Mouse (Mus musculus): ENCODE measurements around the gene Duoxa1. TPM values are rescaled to one million over a fixed set of nuclear protein-coding genes. Genes with fewer than 3 reads are reported as not detected.
"Not testable (repeated sequence)": the region's sequence is repeated elsewhere in the genome, so short reads cannot be mapped to it uniquely, and the experiment has no call there.

Duoxa1 gene
- total RNA-seq, 2 experiments from 2014 or later = not detected

DNA sequence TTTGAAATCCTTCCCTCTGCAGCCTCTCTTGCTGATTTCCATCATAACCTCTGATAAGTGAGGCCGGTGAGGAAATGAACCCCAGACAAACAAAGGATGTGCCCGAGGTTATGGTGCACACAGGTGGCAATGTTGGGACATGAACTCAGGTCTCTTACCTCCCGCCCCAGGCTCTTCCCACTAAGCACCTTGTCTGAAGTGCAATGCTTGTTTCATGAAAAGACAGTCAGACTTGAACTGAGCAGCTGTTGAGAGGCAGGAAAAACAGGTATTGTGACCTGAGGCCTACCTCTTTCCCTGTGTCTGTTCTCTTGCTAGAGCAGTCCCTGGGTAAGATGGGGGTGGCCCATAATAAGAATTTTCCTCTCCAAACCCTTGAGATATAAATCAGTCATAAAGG, 18.7 kb upstream of the Duoxa1 start:
- no peak for DNase-seq (ENCODE audit: low spot score in 2 of 2)

DNA sequence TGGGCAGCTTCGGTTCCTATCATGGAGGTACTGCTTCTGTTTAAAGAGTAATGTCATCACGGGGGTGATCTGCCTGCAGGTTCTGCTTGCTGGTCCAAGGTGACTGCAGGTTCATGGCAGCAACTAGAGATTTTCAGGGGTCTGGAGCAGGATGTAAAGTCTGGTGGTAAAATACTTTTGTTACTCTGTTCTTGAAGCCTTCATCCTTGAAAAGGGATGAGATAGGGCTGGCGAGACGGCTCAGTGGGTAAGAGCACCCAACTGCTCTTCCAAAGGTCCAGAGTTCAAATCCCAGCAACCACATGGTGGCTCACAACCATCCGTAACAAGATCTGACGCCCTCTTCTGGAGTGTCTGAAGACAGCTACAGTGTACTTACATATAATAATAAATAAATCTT, 16.8 kb upstream of the Duoxa1 start:
- not testable (repeated sequence) for DNase-seq (ENCODE audit: low spot score in 2 of 2)

DNA sequence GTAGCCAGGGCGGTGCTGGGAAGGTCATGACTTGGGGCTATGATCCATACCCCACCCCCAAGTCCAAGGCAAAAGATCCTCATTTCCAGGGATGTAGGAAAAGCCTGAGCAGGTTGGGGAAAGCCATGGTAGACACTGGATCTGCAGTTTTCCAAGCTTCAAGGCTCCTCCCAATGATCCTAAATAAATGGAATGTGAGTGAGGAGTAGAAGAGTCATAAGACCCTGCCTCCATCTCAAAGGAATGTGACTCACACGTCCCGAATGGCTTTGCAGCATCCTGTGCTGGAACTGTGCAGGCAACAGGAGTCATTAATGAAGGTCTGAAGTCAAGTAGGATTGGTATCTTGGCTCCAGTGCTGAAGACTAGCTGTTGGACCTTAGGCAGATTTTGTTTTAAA, 14.5 kb upstream of the Duoxa1 start:
- no peak for DNase-seq (ENCODE audit: low spot score in 2 of 2)

DNA sequence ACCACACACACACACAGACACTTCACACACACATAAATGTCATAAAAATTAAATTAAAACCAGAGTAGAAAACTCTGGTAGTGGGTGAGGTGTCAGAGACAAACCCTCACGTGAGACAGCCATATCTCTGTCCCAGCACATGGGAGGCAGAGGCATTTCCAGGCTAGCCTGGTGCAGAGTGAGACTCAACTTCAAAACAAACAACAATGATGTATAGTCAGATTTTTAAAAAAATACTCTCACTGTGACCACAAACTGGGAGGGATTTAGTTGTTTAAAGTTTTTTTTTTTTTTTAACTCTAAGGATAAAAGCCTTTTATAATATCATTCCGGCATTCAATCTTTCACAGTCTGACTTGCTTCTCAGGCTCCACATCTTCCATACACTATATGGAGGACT, 11.8 kb upstream of the Duoxa1 start:
- DNase-seq (ENCODE audit: low spot score in 2 of 2) = no peak

DNA sequence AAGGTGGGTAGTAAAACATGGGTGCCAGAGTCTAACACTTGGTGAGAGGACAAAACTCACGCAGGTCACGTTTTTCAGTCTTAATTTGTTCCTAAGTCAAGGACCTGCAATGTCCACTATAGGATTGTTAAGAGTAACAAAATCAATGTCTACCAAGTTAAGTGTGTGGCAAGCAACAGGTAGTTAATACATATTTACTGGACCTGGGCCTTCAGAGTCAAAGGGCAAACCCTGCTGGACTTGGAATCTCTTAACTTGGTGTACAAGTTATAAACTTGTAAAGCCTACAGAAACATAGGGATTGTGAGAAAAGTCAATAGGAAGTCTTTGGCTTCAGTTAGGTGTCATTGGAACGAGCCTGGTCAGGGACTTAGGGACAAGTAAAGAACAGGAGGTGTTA, 11.1 kb upstream of the Duoxa1 start:
- DNase-seq (ENCODE audit: low spot score in 2 of 2) = no peak

DNA sequence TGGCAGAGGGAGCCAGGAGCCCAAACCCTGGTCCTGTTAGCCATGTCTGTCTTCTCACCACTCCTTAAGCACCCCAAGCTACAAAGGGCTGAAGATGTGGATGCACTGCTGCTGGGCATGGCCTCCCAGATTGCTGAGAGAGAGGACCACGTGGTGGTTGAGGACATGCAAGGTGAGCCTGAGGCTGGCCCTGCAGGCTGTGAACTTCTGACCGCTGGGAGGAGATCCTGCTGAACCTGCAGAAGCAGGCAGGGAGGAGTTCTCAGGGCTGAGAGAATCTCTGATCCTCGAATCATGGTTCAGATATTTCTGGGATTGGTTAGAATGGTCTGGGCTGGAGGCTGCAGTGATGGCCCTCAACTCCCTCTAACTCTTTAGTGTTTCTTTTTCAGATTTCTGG, 10.4 kb upstream of the Duoxa1 start:
- no peak for DNase-seq (ENCODE audit: low spot score in 2 of 2)

DNA sequence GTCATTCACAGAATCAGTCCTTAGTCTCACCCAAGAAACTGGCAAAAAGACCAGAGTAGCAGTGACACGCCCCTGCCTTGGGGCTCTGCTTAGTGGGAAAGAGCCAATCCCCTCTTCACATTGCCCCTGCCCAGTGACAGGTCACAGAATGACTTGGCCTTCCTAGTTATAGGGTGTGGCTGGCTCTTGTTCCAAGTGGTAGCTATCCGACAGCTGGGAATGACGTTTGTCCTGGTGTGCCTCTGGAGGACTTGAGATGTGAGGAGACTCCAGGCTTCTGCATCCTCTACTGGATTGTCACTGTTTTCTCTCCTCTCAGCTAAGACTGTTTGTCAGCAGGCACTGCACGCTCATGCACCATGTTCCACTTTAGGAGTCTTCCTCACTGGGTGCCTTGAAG, 3.9 kb upstream of the Duoxa1 start:
- DNase-seq (ENCODE audit: low spot score in 2 of 2) = no peak

DNA sequence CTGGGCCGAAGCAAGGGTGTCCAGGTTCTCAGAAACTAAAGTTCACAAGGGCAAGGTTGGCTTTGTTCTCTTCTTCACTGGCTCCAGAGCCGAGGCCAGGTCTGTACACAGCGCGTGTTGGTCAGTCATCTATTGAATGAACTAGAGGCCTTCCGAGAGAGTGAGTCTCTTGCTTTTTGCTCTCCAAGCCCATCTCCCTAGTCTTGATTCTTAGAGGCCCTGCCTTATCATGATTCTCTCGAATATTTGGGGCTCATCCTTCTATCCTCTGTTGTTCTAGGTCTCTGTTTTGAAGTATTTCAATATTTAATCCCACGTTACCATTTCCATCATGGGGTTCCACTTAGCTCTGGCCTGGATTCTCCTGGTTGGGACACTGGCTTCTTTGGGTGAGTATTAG, 1.8 kb upstream of the Duoxa1 start, which contains the start of gene Duox1:
Gene Duox1 (plus strand): TSS at position 301 of the 400 bp plus-strand sequence.
- DNase-seq (ENCODE audit: low spot score in 2 of 2) = no peak

DNA sequence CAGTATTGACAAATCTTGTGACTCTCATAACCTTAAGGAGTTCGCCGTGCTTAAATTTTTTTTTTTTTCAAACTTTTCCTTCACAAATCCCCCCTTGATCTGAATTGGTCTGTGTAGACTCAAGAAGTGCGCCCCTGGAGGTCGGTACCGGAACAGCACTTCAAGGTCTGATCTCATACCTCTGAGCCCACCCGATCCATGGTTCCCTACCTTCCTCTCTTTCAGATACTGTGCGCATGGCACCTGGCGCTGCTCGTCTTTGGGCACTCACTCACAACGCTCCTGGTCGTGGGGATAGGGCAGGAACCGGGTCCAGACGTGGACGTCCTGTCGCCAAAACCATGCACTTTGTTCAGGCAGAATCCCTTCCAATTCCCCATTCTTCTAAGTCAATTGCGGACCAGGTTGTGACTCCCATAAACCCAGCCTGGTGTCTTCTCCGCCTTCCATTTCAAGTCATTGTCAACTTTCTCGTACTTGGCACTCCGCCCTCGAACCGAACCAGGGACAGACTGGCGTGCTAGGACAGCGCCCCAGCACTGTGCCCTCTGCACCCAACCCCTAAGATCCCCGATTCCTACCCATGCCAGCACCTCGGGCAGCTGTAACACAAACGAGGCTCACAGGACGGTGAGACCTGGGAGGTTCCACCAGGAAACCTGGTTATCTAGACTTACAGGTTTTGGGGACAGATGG, 660 bp downstream of the Duoxa1 start:
- peak; percentile 70 to 75 for DNase-seq (ENCODE audit: low spot score in 2 of 2)

DNA sequence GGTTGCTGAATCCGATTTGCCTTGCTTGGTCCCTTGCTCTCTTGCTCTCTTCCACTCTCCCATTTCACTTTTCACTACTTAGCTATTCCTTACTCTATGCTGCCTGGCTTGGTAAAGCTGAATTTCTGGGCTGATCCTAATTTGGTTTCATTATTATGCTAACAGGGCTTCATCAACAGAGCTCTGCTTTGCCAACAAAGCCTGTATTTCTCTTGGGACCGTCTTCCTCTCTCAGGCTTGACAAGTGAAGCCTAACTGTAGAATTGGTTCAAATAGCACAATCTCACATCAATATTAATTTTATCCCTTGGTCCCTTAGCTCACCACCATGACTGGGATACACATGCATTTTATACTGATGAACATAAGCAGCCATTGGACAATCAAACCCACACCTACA, 2.0 kb downstream of the Duoxa1 start:
- DNase-seq (ENCODE audit: low spot score in 2 of 2) = no peak

DNA sequence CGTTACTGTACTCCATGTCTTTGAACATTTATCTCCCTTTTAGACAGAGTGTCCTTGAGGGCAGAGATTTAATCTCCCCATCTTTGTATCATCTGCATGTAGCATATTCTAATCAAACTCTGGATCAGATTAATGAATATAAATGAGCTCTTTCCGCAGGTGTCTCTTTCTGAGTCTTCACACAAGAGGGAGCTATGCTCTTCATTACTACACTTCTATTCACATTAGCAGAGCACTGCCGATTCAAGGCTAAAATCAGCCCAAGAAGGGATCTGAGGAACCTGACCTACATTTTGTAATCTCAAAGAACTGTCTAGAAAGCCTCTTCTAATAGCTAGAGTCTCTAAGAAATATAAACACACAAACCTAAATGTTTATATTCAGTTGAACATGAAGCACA, 3.9 kb downstream of the Duoxa1 start:
- no peak for DNase-seq (ENCODE audit: low spot score in 2 of 2)

DNA sequence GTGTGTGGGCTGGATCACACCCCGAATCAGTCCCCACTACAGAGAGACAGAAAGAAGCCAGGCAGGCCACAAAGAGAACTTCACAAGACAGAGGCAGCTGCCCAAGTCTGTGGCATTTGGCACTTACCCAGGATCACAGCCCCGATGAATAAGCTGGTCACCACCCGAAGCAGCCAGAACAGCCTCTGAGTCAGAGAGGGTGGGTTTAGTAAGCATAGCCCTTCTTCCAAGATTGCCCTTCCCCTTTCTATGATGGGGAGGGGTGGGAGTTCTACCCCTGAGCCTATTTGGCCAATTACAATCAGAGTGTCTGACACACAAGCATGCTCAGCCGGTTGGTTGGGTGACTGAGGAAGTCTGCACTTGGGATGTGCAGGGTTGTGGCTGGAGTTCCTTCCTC, 7.3 kb downstream of the Duoxa1 start:
- DNase-seq (ENCODE audit: low spot score in 2 of 2) = peak; percentile 40 to 54

DNA sequence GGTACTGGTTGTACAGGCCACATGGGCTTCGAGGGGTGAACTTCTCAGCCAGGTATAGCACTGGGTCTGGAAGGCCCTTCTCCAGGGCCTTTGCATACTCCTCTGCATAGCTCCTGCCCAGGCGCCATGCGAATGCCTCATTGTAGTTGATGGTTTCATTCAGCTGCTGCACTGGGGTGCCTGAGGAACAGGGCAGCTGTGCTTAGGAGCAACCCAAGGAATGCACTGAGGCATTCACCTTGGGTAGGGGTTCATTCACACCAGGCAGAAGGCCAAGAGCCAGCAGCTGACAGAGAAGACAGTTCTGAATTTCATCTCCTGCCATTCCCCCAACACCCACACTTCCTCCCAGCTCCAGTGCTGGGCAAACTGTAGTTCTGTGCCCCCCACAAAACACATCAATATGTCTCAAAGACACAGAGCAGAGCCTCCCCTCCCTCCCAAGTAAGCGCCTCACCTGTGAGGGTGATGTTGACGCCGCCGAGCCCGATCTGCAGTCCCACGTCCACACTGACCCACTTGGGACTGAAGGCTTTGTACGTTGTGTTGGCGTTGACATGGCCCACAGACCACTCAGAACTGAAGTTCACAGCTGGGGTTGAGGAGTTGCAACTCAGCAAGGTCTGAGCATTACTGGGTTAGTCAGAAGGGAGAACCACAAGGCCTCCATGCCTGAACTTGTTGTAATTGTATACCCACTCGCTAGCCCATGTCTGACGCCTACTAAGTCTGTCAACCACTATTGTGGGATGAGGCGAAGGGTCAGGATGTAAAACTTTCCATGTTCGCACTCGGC, 8.2 kb downstream of the Duoxa1 start:
- no peak for DNase-seq (ENCODE audit: low spot score in 2 of 2)

DNA sequence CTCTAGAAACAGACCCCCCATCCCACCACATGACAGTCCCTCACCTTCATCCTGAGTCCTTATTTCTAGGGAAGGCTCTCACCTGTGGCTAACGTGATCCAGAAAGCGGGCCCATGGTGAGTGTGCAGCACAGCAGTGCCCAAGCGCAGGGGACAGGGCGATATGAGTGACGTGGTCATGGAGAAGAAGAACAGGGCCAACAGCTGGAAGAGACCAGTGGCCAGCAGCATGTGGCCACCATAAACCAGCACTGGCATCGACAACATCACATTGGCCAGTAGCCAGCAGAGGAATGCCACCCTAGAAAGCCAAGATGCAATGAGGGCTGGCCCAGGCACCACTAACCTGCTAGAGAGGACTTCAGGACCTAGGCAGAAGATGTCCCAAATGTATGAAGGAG, 9.0 kb downstream of the Duoxa1 start:
- no peak for DNase-seq (ENCODE audit: low spot score in 2 of 2)

DNA sequence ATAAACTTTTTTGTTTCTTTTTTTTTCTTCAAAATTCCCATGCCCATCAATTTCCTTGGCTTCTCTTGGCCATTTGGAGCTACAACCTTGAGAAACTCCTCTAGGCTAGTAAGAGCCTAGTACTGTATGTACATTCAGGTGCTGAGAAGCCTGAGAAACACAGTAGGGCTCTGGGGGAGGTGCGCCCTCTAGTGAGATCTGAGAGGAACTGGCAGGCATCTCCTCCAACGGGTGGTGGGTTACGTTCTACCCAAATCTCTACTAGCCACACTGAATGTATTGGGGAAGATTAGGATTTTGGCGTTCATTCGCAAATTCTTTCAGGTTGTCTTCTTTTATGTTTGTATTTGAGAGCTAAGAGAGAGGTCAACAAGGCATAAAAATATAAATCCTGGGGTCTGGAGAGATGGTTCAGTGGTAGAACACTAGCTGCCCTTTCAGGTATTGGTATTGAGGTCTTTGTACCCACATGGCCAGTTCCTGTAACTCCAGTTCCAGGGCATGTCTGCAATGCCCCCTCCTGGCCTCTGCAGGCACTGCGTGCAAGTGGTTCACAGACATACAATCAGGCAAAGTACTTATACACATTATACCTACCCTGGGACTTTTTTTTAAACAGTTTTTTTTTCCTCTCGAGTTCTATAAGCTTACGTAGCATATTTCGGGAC, 10.8 kb downstream of the Duoxa1 start:
- peak; percentile 68 to 81 for DNase-seq (ENCODE audit: low spot score in 2 of 2)

DNA sequence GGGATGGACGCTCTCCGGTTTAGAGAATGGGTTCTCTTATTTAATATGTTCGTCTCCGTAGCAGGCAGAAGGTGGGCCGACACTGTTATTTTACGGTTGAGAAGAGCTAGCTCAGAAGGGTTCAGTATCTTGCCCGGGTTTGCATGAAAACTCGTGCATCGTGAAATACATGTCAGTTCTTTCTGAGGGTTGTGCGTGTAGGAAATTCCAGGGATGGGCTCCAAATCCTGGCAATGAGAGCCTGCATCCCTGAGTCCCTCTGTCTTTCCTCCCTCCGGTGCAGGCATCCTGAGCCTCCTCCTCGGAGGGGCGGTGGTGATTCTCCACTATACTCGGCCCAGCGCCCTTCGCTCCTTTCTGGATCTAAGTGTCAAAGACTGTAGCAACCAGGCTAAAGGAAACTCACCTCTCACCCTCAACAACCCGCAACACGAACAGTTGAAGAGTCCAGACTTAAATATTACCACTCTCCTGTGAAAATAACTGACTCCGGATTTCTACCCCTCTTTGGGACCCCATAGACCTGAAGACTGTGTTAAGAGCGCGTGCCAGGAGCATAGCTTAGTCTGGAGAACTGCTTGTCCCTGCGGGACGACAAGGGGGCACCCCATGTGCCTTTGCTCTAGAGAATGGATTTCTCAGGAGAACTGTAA, 11.5 kb downstream of the Duoxa1 start:
- no peak for DNase-seq (ENCODE audit: low spot score in 2 of 2)

DNA sequence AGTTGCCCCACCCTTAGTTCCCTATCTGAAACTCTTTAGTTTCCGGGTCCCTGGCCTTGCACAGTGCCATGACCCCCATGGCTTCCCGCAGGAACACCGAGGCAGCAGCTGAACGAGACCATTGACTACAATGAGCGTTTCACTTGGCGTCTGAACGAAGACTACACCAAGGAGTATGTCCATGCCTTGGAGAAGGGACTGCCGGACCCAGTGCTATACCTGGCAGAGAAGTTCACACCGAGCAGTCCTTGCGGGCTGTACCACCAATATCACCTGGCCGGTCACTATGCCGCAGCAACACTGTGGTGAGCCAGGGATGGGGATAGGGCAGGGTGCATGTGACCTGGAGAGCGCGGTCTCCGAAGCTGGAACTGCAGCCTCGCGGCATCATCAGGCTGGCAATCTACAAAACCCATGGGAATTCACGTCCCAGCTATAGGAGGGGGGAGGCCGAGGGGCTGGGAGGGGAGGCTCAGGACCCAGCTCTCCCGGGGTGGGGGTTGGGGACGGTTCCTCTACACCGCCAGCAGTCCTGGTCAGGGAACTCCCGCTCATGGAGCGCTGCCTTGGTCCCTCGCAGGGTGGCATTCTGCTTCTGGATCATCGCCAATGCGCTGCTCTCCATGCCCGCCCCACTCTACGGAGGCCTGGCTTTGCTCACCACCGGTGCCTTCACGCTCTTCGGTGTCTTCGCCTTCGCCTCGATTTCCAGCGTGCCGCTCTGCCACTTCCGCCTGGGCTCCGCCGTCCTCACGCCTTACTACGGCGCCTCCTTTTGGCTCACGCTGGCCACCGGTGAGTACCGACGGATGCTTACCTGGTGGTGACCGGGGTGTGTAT, 12.2 kb downstream of the Duoxa1 start:
- DNase-seq (ENCODE audit: low spot score in 2 of 2) = peak; percentile 33 to 47

DNA sequence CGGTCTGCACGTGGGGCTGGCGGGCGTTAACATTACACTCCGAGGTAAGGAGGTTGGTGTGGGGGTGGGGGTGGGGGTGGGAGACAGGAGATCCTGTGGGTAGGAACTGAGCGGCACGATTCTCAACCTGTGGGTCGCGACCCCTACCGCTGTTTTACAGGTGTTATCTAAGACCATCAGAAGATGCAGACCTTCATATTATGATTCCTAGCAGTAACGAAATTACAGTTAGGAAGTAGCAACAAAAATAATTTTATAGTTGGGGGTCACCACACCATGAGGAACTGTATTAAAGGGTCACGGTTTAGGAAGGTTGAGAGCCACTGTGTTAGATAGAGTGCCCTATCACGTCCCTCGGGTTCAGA, 12.9 kb downstream of the Duoxa1 start:
- no peak for DNase-seq (ENCODE audit: low spot score in 2 of 2)

DNA sequence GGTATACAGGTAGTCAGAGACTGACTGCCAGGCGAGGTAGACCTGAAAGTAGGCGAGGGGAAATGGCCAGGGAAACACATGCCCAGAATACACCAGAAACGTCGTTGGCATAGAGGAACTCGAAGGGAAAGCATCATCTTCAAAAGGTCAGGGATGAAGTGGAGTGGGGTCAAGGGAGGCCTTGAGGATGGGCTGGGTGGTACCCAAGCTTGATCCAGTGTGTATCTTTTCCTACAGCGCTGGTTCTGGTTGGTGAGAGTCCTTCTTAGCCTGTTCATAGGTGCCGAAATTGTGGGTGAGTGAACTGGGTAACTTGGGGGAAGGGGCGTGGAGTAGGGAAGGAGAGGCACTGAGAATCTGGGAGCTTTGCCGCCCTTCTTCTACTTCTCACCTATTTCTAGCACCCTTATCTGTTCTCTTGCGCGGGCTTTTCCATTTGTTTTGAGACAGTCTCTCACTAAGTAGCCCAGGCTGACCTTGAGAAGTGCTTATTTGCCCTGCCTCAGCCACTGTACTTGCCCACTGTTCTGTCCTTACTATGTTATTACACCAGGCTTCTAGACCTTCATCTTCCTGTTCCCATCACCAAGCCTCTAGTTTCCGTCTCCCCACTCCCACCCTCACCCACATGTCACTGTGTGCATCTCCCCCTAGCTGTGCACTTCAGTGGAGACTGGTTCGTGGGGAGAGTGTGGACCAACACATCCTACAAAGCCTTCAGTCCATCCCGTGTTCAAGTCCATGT, 13.4 kb downstream of the Duoxa1 start:
- no peak for DNase-seq (ENCODE audit: low spot score in 2 of 2)

All from layer of hippocampus, postnatal 10 days (tissue).